Mouse (Mus musculus) liver, postnatal 0 days (tissue): Measurements from ENCODE around the gene Chpf.

Experiments used
- CTCF ChIP-seq: sonication (generic); IDR thresholded peaks from 2 replicates; pipeline ENCODE4 v1.5.1; 2016; ENCODE audit warnings: antibody characterized with exemption, low read depth
- EP300 ChIP-seq: IDR thresholded peaks from 2 replicates; pipeline ENCODE4 v1.6.1; 2016; ENCODE audit warnings: antibody characterized with exemption, low read depth, mild to moderate bottlenecking

- TF ChIP-seq CTCF (no peak), EP300 (no peak; the same call in 1 of the 2 replicates)
These were observed 15.4 kb downstream of the Chpf start for GRCm38 (mm10) chr1:75463652-75464204.
